26 mouse cellular contexts compared by ENCODE assay signal in genomic region chr19:7500701-7501100, GRCm38 (mm10). TPM values are rescaled to one million over a fixed set of nuclear protein-coding genes. Genes with fewer than 3 reads are reported as not detected.
DNase-seq lines count a peak whose midpoint lies in the region; ATAC-seq lines count a peak whose summit lies in the region.
"Had no signal": no experiment of that assay in that cellular context is flagged by ENCODE, and none has a peak within 500 bp of the region (broad histone marks: within the 10 kb centered on the region; RNA-seq: fewer than 3 reads in every experiment).

No protein-coding gene starts in this region.

- no peaks in the 10 kb centered on the region for H3K27me3 ChIP-seq in midbrain, embryonic 11.5 days (ENCODE audit: control insufficient read depth, insufficient read depth, low read length)
- H3K27me3 ChIP-seq: embryonic facial prominence, embryonic 12.5 days; embryonic facial prominence, embryonic 15.5 days; heart, embryonic 12.5 days; heart, embryonic 15.5 days had no signal

- DNase-seq in kidney, adult 18-20 months, result peak; percentile 12
- DNase-seq in kidney, postnatal 4 days, result no peak
- DNase-seq in kidney, adult 9 months, result peak; percentile 89
- DNase-seq in kidney, postnatal 10 days, result no peak
- DNase-seq in kidney, postnatal 14 days, result peak; percentile 24
- no peak for DNase-seq in embryo, embryonic 11 days
- DNase-seq in midbrain, embryonic 11.5 days (ENCODE audit: low spot score, missing footprints), result no peak
- DNase-seq: adrenal gland, adult 8-10 months; adrenal gland, postnatal 25 days; cerebellum, adult 18-20 months; cerebellum, adult 9-10 months; cerebellum, postnatal 14 days; forebrain, postnatal 0 days; gastrocnemius, adult 2 months; gastrocnemius, postnatal 14 days; heart, adult 18-20 months; heart, postnatal 10 days; heart, postnatal 4 days had no signal

- H3K4me1 ChIP-seq in brown adipose tissue, adult 24 weeks (ENCODE audit: control insufficient read depth, insufficient read depth, insufficient read length, low read length), result peaks cover 6% of the 10 kb centered on the region
- H3K4me1 ChIP-seq in midbrain, embryonic 11.5 days (ENCODE audit: control insufficient read depth, insufficient read depth, low read length), result no peaks in the 10 kb centered on the region

- ATAC-seq in midbrain, embryonic 11.5 days (ENCODE audit: low FRiP score), result no peak
- ATAC-seq: activated CD4-positive, CD25-positive, alpha-beta regulatory T cell, adult 4 months; forebrain, embryonic 14.5 days; forebrain, postnatal 0 days had no signal

- 90% methylated on average over 1 of the region's 1 CpGs for WGBS in midbrain, embryonic 11.5 days

- peak overlapping the region; percentile 57 for H3K27ac ChIP-seq in brown adipose tissue, adult 24 weeks (replicated peaks; ENCODE audit: low read depth, low read length)
- no peak overlapping the region for H3K27ac ChIP-seq in midbrain, embryonic 11.5 days (ENCODE audit: low read depth, low read length)
- H3K27ac ChIP-seq: embryonic facial prominence, embryonic 12.5 days; embryonic facial prominence, embryonic 15.5 days; heart, embryonic 15.5 days; hindbrain, embryonic 14.5 days had no signal

- H3K4me2 ChIP-seq in midbrain, embryonic 11.5 days, result no peak overlapping the region
- H3K4me2 ChIP-seq: embryonic facial prominence, embryonic 12.5 days; embryonic facial prominence, embryonic 15.5 days; heart, embryonic 12.5 days; heart, embryonic 15.5 days; hindbrain, embryonic 14.5 days had no signal

- no peak overlapping the region for H3K4me3 ChIP-seq in brown adipose tissue, adult 24 weeks (ENCODE audit: insufficient read depth, low read depth, low read length)
- H3K4me3 ChIP-seq in midbrain, embryonic 11.5 days (ENCODE audit: low read depth, low read length), result no peak overlapping the region
- H3K4me3 ChIP-seq: embryonic facial prominence, embryonic 12.5 days; embryonic facial prominence, embryonic 15.5 days; gastrocnemius, adult 2 months; heart, embryonic 12.5 days; heart, embryonic 15.5 days had no signal

- H3K36me3 ChIP-seq in midbrain, embryonic 11.5 days (ENCODE audit: control insufficient read depth, insufficient read depth, low read length), result no peaks in the 10 kb centered on the region
- H3K36me3 ChIP-seq: embryonic facial prominence, embryonic 12.5 days; embryonic facial prominence, embryonic 15.5 days; heart, embryonic 12.5 days; heart, embryonic 15.5 days had no signal

- H3K9me3 ChIP-seq in midbrain, embryonic 11.5 days (ENCODE audit: control insufficient read depth, low read length), result no peaks in the 10 kb centered on the region
- H3K9me3 ChIP-seq: embryonic facial prominence, embryonic 12.5 days; embryonic facial prominence, embryonic 15.5 days; heart, embryonic 12.5 days; heart, embryonic 15.5 days had no signal

- no peak overlapping the region for H3K9ac ChIP-seq in midbrain, embryonic 11.5 days (ENCODE audit: low read length)
- H3K9ac ChIP-seq: embryonic facial prominence, embryonic 12.5 days; embryonic facial prominence, embryonic 15.5 days; forebrain, postnatal 0 days; heart, embryonic 12.5 days; heart, embryonic 15.5 days; hindbrain, embryonic 14.5 days had no signal

RNA-seq across cellular contexts. Expression of gene Atl3, which starts 6.9 kb away (rescaled TPM):
- polyA plus RNA-seq in brown adipose tissue, adult 24 weeks (2012; ENCODE audit: insufficient read depth, insufficient read length, missing spikeins), result 59.2 and 73.5 TPM in 2 replicates
- polyA plus RNA-seq in midbrain, embryonic 11.5 days (2014; fragmentation: Nextera tagmentation; extraction: Ambion mirVana), result 6.3 and 8.5 TPM in 2 replicates

RNA-seq across cellular contexts. Expression of gene Rtn3, which starts 17.6 kb away (rescaled TPM):
- 197 and 218 TPM in 2 replicates for polyA plus RNA-seq in brown adipose tissue, adult 24 weeks (2012; ENCODE audit: insufficient read depth, insufficient read length, missing spikeins)
- 371 and 383 TPM in 2 replicates for polyA plus RNA-seq in midbrain, embryonic 11.5 days (2014; fragmentation: Nextera tagmentation; extraction: Ambion mirVana)

RNA-seq across cellular contexts. Expression of gene Pla2g16, which starts 56.6 kb away (rescaled TPM):
- polyA plus RNA-seq in brown adipose tissue, adult 24 weeks (2012; ENCODE audit: insufficient read depth, insufficient read length, missing spikeins), result 368 and 573 TPM in 2 replicates
- polyA plus RNA-seq in midbrain, embryonic 11.5 days (2014; fragmentation: Nextera tagmentation; extraction: Ambion mirVana), result 2.3 and 3.2 TPM in 2 replicates

Comparison
In these comparisons a context has a peak if more than half of its experiments do, and no peak if none do; other contexts are left out.
1. DNase-seq: peak in kidney, adult 18-20 months (single experiment), kidney, adult 9 months (single experiment) and kidney, postnatal 14 days (single experiment); none in kidney, postnatal 4 days (0 of 2), kidney, postnatal 10 days (single experiment), embryo, embryonic 11 days (single experiment) and midbrain, embryonic 11.5 days (single experiment).
2. RNA of gene Pla2g16, which starts 56.6 kb away (polyA plus RNA-seq): 368 to 573 TPM in brown adipose tissue, adult 24 weeks; 2.3 to 3.2 TPM in midbrain, embryonic 11.5 days; every median in the first group is over 10 times any median in the second.